Mouse (Mus musculus) neural tube, postnatal 0 days (tissue): Measurements from ENCODE around the gene Gm12185. TPM values are rescaled to one million over a fixed set of nuclear protein-coding genes. Genes with fewer than 3 reads are reported as not detected.

Source experiments
- polyA plus RNA-seq: library from polyadenylated mRNA; unstranded; fragments of >200 nt; fragmentation: Nextera tagmentation; extraction: Ambion mirVana; gene quantifications from 2 replicates; pipeline ENCODE4 v1.2.1, GENCODE M21; 2015

Gm12185 gene
- polyA plus RNA-seq, result not detected in 2 replicates

GRCm38 (mm10) chr11:48991740-48992520, at the start of gene Gm12185:
TSS of gene Gm12185 (minus strand) at chr11:48992226.

DNA sequence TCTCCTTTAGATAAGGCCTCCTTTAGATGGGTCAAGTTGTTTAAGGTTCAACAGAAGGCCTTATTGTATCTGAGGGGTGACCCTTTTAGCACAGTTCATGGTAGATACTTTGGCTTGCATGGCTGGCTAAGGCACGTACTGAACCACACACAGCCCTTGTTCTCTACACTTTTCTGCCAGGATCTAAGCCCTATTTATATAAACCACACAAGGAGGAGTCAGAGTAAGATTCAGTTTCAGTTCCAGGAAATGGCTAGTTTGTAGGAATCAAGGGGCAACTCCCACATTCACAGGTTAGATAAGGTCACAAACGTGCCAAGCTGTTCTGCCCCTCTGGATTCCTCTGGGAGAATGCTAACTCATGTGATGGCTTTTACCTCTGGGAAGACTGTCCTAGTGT, 2.0 kb upstream of the Gm12185 start, which contains the start of gene Tgtp1:
Tgtp1 (minus strand) TSS at position 155 of the 400 bp plus-strand sequence.

DNA sequence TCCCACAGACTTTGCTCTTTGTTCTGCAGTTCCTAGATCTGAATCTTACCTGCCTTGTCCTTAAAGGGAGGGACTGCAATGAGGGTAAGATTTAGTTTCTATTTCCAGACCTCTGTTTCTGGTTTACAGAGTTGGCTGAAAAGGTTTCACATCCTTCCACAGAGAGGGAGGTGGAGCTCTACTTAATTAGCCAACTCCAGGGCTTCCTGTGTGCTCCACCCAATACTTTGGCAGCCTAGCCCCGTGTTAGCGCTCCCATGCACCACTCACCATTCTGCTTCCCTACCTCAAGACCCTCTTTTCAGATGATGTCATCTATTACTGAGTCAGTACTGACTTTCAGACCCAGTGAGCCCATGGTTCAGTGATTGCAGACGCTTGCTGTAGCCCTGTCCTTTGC, 12.8 kb downstream of the Gm12185 start, which contains the start of gene 9930111J21Rik1:
9930111J21Rik1 (minus strand) TSS at position 148 of the 400 bp plus-strand sequence.

GRCm38 (mm10) chr11:48978240-48978939, 13.6 kb downstream of the Gm12185 start, which contains the start of gene Olfr56:
TSS of gene Olfr56 (plus strand) at chr11:48978889.

GRCm38 (mm10) chr11:48946090-48946489, 45.9 kb downstream of the Gm12185 start, which contains the start of gene Psme2b:
TSS of gene Psme2b (minus strand) at chr11:48946190.

GRCm38 (mm10) chr11:48902021-48902420, 90.0 kb downstream of the Gm12185 start, which contains the start of gene Gm5431:
TSS of gene Gm5431 (minus strand) at chr11:48902214.

DNA sequence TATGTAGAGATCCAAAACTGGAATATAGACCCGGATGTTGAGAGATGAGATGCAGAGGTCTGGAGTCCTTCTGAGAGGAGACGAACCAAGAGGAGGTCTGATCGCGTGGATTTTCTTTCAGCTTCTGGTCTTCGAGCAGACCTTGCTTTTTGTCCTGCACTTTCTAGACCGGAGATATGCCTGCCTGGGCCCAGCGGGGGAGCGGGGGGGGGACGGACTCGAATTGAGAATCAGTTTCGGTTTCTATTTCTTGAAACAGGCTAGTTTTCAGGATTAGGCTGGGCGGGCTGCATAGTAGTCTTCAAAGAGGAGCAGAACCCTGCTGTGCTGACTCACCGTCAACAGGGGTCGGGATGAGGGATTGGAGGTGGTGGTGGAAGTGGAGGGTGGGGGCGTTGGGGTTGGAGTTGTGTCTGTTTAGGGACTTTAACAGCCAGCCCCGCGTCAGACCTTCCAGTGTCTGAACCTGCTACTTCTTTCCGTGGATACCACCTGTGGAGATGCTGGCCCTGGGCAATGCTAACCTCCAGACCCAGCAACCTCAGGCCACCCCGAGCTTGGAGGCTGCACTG, 120.7 kb downstream of the Gm12185 start, which contains the start of gene Irgm1:
Irgm1 (minus strand) TSS at position 483 of the 572 bp plus-strand sequence.

Other genes with a start within 250 kb of the Gm12185 start
- gene Rack1, start 191.9 kb downstream of the Gm12185 start, polyA plus RNA-seq, result 330 and 341 TPM in 2 replicates
- gene Trim41, start 174.9 kb downstream of the Gm12185 start, polyA plus RNA-seq, result 5.5 and 5.8 TPM in 2 replicates
- gene Trim7, start 166.1 kb downstream of the Gm12185 start, polyA plus RNA-seq, result 4.1 and 4.4 TPM in 2 replicates
- gene Gm12184, start 165.6 kb downstream of the Gm12185 start, polyA plus RNA-seq, result 4.2 and 6.5 TPM in 2 replicates
- 8.6 and 9.7 TPM in 2 replicates for gene Irgm1, start 120.5 kb downstream of the Gm12185 start, polyA plus RNA-seq
- 0.22 and 0.28 TPM in 2 replicates for gene Gm5431, start 90.0 kb downstream of the Gm12185 start, polyA plus RNA-seq
- gene Psme2b, start 46.0 kb downstream of the Gm12185 start, polyA plus RNA-seq, result 1.3 and 2.0 TPM in 2 replicates
- gene Olfr56, start 13.3 kb downstream of the Gm12185 start, polyA plus RNA-seq, result not detected in 2 replicates
- 0.41 and 0.45 TPM in 2 replicates for gene 9930111J21Rik1, start 12.8 kb downstream of the Gm12185 start, polyA plus RNA-seq
- gene Tgtp1, start 1.9 kb upstream of the Gm12185 start, polyA plus RNA-seq, result 0.21 and 0.43 TPM in 2 replicates
- 0.45 and 0.54 TPM in 2 replicates for gene 9930111J21Rik2, start 59.0 kb upstream of the Gm12185 start, polyA plus RNA-seq
- 0.26 and 0.29 TPM in 2 replicates for gene Tgtp2, start 72.0 kb upstream of the Gm12185 start, polyA plus RNA-seq
- 1.8 and 1.9 TPM in 2 replicates for gene Ifi47, start 84.4 kb upstream of the Gm12185 start, polyA plus RNA-seq
- not detected in 2 replicates for gene Olfr1396, start 122.6 kb upstream of the Gm12185 start, polyA plus RNA-seq
- not detected in 2 replicates for gene Olfr1395, start 150.0 kb upstream of the Gm12185 start, polyA plus RNA-seq
- gene Olfr1394, start 162.2 kb upstream of the Gm12185 start, polyA plus RNA-seq, result not detected in 2 replicates
- gene Btnl9, start 194.9 kb upstream of the Gm12185 start, polyA plus RNA-seq, result 0.38 and 0.53 TPM in 2 replicates
- gene Zfp62, start 211.1 kb upstream of the Gm12185 start, polyA plus RNA-seq, result 24.4 and 24.8 TPM in 2 replicates